Mouse (Mus musculus) E14TG2a.4 (cell line): Measurements from ENCODE around the gene Plekha7.

ENCODE experiments used
- CTCF ChIP-seq: conservative IDR thresholded peaks from 2 replicates; pipeline ENCODE4 v1.5.1; 2014; ENCODE audit warnings: low read length
- POU5F1 ChIP-seq: IDR thresholded peaks from 2 replicates; pipeline ENCODE4 v1.6.1; 2014; ENCODE audit warnings: low read length, borderline replicate concordance

GRCm38 (mm10) chr7:116186847-116187246 is 121.3 kb downstream of the Plekha7 start:
- TF ChIP-seq CTCF (no peak), POU5F1 (no peak)
